Mouse (Mus musculus) spleen, adult 2 months (tissue): Measurements from ENCODE around the gene Notch2.

Experiments
- CTCF ChIP-seq: fragments of 200-500 bp; IDR thresholded peaks from 2 replicates; pipeline ENCODE4 v1.5.1; 2011; ENCODE audit warnings: mild to moderate bottlenecking, inconsistent platforms; ENCODE audit not compliant: insufficient read depth, insufficient read length, insufficient replicate concordance; ENCODE audit errors: extremely low read depth
- POLR2A ChIP-seq: fragments of 200-500 bp; IDR thresholded peaks from 2 replicates; pipeline ENCODE4 v1.6.1; 2011; ENCODE audit warnings: low read depth, low read length, inconsistent platforms

DNA sequence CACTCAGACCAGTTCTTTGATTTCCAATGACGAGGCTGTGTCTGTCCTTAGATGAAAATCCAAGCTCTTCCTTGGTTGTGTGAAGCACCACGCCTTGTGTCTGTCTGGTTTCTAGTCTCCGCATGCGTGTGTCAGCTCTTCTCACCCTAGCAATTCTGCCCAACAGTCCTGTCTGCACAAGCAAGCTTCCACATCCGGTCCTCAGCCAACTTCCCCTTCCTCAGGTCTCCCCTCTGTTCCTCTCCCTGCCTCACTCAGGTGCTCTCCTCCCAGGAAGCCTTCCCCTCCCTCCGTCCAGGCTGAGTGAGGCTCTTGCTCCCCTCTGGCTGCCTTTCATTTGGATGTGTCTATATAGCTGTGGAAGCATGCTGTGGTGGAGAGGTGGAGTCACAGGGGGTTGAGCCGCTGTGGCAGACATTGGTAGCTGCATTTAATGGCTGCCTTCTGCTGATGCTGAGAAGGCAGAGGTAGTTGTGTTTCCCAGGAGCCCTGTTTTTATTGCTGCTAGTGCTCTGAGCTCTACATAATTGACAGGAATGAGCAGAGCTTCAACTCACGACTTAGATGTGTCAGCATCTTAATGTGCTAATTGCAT is 70.8 kb downstream of the Notch2 start:
- TF ChIP-seq CTCF: no peak
- no peak for TF ChIP-seq POLR2A
